Mouse (Mus musculus) hindbrain, embryonic 10.5 days (tissue): ENCODE results near the gene Hagh. TPM values are rescaled to one million over a fixed set of nuclear protein-coding genes. Genes with fewer than 3 reads are reported as not detected.

Experiments
- DNase-seq: peaks from one replicate; pipeline ENCODE4 v3.0.0-alpha.2; 2017; ENCODE audit warnings: low spot score
- H3K27ac ChIP-seq: fragments of 300-500 bp; sonication (generic); 2 replicates; pipeline ENCODE4 v1.5.1; 2016; ENCODE audit warnings: mild to moderate bottlenecking, moderate library complexity
- H3K27me3 ChIP-seq: fragments of 300-500 bp; sonication (generic); 2 replicates; pipeline ENCODE4 v1.6.1; 2016; ENCODE audit warnings: mild to moderate bottlenecking; ENCODE audit not compliant: poor library complexity, insufficient read depth, severe bottlenecking
- H3K36me3 ChIP-seq: fragments of 300-500 bp; sonication (generic); 2 replicates; pipeline ENCODE4 v1.6.1; 2016; ENCODE audit warnings: mild to moderate bottlenecking, moderate library complexity
- H3K4me1 ChIP-seq: fragments of 300-500 bp; sonication (generic); replicated peaks from 2 replicates; pipeline ENCODE4 v1.6.1; 2016; ENCODE audit warnings: mild to moderate bottlenecking
- H3K4me3 ChIP-seq: fragments of 300-500 bp; sonication (generic); 2 replicates; pipeline ENCODE4 v1.5.1; 2016; ENCODE audit warnings: mild to moderate bottlenecking, moderate library complexity
- H3K9me3 ChIP-seq: fragments of 300-500 bp; sonication (generic); 2 replicates; pipeline ENCODE4 v1.6.1; 2016; ENCODE audit warnings: mild to moderate bottlenecking, moderate library complexity
- WGBS: fragments of 180-500 bp; shearing (Covaris S2); methylation state at CpG from one replicate; pipeline ENCODE4 v1.1.7; 2016; 5-methylcytosine and 5-hydroxymethylcytosine counted together
- polyA plus RNA-seq: library from polyadenylated mRNA; unstranded; fragments of >200 nt; fragmentation: Nextera tagmentation; extraction: Ambion mirVana; gene quantifications from 2 replicates; pipeline ENCODE4 v1.2.1, GENCODE M21; 2016

Gene Hagh
- polyA plus RNA-seq, 1 experiment from 2014 or later = 34.3 TPM

DNA sequence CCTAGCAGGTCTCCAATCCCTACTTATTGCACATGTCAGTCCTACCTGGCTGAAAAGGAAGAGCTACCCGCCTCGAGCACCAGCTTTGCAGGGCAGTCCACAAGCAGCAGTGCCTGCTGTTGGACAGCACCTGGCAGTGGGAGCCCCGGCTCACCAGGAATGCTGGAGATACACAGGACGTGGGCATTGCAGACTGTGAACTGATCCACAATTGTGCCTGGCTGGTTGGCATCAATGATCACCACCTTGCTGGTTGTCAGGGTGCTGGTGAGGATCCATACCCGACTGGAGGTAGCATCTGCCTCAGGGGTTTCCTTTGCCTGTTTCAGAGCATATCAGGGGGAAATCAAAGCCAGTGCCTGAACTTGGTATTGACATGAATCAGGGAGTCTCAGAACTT is 62.2 kb downstream of the Hagh start:
- Histone ChIP-seq H3K27ac (no peak overlapping the region), H3K27me3 (no peaks in the 10 kb centered on the region), H3K4me1 (peaks cover 15% of the 10 kb centered on the region), H3K36me3 (peaks cover 100% of the 10 kb centered on the region), H3K9me3 (no peaks in the 10 kb centered on the region), H3K4me3 (no peak overlapping the region)
- 91% methylated on average over 5 of the region's 5 CpGs for WGBS
- no peak for DNase-seq

DNA sequence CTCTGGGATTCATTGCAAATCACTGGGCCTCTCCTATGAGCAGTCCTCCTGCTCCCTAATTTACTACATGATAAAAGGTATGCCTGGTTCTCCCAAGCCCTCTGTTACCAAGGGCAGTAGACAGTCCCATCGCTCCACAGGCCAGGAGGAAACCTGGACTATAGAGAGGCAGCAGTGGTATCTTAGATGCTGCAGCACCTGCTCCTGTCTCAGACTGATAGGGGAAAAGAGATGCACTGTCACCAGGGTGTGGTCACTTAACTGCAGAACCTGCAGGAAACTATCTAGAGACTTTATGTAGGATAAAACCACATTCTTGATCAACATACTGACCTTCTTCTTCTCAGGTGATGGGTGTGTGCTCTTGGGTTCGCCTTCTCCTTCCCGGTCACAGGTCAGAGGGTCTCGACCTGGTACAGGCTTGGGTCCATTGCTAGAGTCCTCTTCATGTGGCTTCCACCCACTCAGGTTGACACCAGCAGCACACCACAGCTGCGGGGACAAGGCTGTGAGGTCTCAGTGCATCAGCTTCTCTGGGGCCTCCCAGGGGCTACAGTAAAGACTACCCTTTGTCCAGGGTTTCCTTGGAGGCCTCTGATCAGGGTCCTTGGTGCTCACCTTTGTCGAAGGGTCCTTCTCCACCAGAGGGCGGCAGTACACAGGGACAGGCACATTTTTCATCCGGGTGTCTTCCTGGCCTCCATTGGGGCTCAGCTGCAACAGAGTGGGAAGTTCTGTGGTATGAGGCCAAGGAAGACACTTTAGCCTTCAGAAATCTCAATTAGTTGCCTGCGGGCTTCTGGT is 62.9 kb downstream of the Hagh start:
- no peak overlapping the region for H3K4me3 ChIP-seq
- peak overlapping the region; percentile 35; the same call in 1 of the 2 replicates for H3K27ac ChIP-seq
- 68% methylated on average over 9 of the region's 9 CpGs for WGBS
- no peak for DNase-seq
- H3K9me3 ChIP-seq = no peaks in the 10 kb centered on the region
- H3K36me3 ChIP-seq = peaks cover 100% of the 10 kb centered on the region
- H3K4me1 ChIP-seq = peaks cover 8% of the 10 kb centered on the region
- no peaks in the 10 kb centered on the region for H3K27me3 ChIP-seq

DNA sequence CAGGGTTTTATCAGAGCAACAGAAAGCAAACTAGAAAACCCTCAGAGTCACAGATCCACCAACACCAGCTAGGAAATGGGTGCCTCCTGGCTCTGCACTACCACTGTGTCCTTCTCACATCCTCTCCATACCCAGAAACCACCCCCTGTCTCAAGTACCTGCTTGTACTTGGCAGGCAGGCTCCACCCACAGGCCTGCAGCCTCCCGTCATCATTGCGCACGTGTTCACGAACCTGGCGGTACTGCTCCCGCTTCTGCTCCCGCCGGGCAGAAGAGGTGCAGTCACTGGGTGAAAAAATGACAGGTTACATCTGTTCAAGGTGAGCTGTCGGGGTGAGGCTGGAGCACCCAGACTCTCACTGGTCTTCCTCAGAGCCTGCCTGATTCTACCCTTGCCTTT is 63.8 kb downstream of the Hagh start:
- no peaks in the 10 kb centered on the region for H3K9me3 ChIP-seq
- H3K36me3 ChIP-seq = peaks cover 100% of the 10 kb centered on the region
- no peak for DNase-seq
- H3K27ac ChIP-seq = no peak overlapping the region
- H3K4me3 ChIP-seq = no peak overlapping the region
- H3K4me1 ChIP-seq = no peaks in the 10 kb centered on the region
- 93% methylated on average over 9 of the region's 9 CpGs for WGBS
- no peaks in the 10 kb centered on the region for H3K27me3 ChIP-seq

DNA sequence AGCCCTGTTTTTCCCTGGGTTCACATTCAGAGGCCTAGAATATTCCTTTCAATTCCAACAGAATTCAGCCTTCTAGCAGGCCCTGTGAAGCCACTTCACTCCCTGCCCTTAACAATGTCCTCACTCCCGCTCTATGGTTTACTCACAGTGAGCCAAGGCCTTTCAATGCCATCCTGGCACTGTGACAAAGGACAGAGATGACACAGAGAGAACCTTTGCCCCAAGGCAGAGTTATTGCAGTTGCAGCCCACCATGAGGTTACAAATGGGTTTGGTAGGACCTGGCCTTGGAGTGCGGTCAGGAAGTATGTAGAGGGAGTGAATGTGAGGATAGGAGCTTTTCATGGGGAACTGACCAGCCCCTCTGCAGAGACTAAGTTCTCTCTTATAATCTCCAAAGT is 67.6 kb downstream of the Hagh start:
- no peaks in the 10 kb centered on the region for H3K4me1 ChIP-seq
- 96% methylated on average over 2 of the region's 2 CpGs for WGBS
- no peak overlapping the region for H3K27ac ChIP-seq
- H3K27me3 ChIP-seq = no peaks in the 10 kb centered on the region
- peaks cover 100% of the 10 kb centered on the region for H3K36me3 ChIP-seq
- H3K4me3 ChIP-seq = no peak overlapping the region
- DNase-seq = no peak
- H3K9me3 ChIP-seq = no peaks in the 10 kb centered on the region

DNA sequence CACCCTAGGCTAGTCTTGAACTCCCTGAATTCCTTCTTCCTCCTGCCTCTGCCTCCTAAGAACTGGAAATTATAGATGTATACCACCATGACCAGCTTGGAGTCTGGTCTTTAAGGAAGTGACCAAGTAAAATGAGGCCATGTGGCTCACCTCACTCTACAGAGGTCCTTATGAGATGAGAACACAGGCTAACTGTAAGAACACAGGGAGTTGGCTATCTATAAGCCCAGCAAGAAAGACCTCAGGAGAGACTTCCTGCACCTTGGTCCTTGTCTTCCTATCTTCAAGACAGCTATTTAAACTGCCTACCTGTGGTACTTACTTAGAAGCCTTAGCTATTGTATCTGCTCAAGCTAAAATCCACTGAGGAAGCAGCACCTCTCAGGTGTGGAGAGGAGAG is 74.0 kb downstream of the Hagh start:
- H3K4me1 ChIP-seq = no peaks in the 10 kb centered on the region
- H3K4me3 ChIP-seq = no peak overlapping the region
- no peaks in the 10 kb centered on the region for H3K27me3 ChIP-seq
- no peaks in the 10 kb centered on the region for H3K9me3 ChIP-seq
- H3K27ac ChIP-seq = no peak overlapping the region
- DNase-seq = no peak
- peaks cover 100% of the 10 kb centered on the region for H3K36me3 ChIP-seq

Other genes with a start within 250 kb of the Hagh start
- gene Tsc2, start 207.5 kb upstream of the Hagh start, polyA plus RNA-seq = 64.1 and 86.9 TPM in 2 replicates
- 19.9 and 27.1 TPM in 2 replicates for gene Nthl1, start 207.5 kb upstream of the Hagh start, polyA plus RNA-seq
- 34.2 and 39.2 TPM in 2 replicates for gene Slc9a3r2, start 189.8 kb upstream of the Hagh start, polyA plus RNA-seq
- gene Npw, start 181.7 kb upstream of the Hagh start, polyA plus RNA-seq = not detected in 2 replicates
- gene Zfp598, start 170.5 kb upstream of the Hagh start, polyA plus RNA-seq = 26.2 and 28.6 TPM in 2 replicates
- gene Syngr3, start 150.2 kb upstream of the Hagh start, polyA plus RNA-seq = 9.2 and 15.1 TPM in 2 replicates
- 49.7 and 50.9 TPM in 2 replicates for gene Gfer, start 144.0 kb upstream of the Hagh start, polyA plus RNA-seq
- gene Noxo1, start 143.9 kb upstream of the Hagh start, polyA plus RNA-seq = 1.5 and 1.8 TPM in 2 replicates
- 133 and 140 TPM in 2 replicates for gene Tbl3, start 132.5 kb upstream of the Hagh start, polyA plus RNA-seq
- gene Rnf151, start 122.1 kb upstream of the Hagh start, polyA plus RNA-seq = 0.22 TPM in 2 replicates
- 1,403 and 1,781 TPM in 2 replicates for gene Rps2, start 122.0 kb upstream of the Hagh start, polyA plus RNA-seq
- 212 and 240 TPM in 2 replicates for gene Ndufb10, start 115.7 kb upstream of the Hagh start, polyA plus RNA-seq
- not detected in 2 replicates for gene Rpl3l, start 112.3 kb upstream of the Hagh start, polyA plus RNA-seq
- gene Msrb1, start 103.5 kb upstream of the Hagh start, polyA plus RNA-seq = 21.4 and 23.4 TPM in 2 replicates
- 1.5 and 2.0 TPM in 2 replicates for gene Hs3st6, start 87.2 kb upstream of the Hagh start, polyA plus RNA-seq
- 0.10 TPM in 1 of 2 replicates, not detected in the other for gene Meiob, start 35.9 kb upstream of the Hagh start, polyA plus RNA-seq
- gene Fahd1, start 10.2 kb downstream of the Hagh start, polyA plus RNA-seq = 18.4 and 20.7 TPM in 2 replicates
- 0.58 and 0.65 TPM in 2 replicates for gene Igfals, start 25.9 kb downstream of the Hagh start, polyA plus RNA-seq
- gene Nubp2, start 46.2 kb downstream of the Hagh start, polyA plus RNA-seq = 90.0 and 95.5 TPM in 2 replicates
- 48.9 and 53.4 TPM in 2 replicates for gene Spsb3, start 46.5 kb downstream of the Hagh start, polyA plus RNA-seq
- 30.8 and 36.3 TPM in 2 replicates for gene Eme2, start 54.9 kb downstream of the Hagh start, polyA plus RNA-seq
- gene Mrps34, start 55.0 kb downstream of the Hagh start, polyA plus RNA-seq = 96.7 and 102 TPM in 2 replicates
- 44.7 and 46.5 TPM in 2 replicates for gene Nme3, start 56.4 kb downstream of the Hagh start, polyA plus RNA-seq
- gene Mapk8ip3, start 96.8 kb downstream of the Hagh start, polyA plus RNA-seq = 51.4 and 61.7 TPM in 2 replicates
- 358 and 426 TPM in 2 replicates for gene Jpt2, start 120.5 kb downstream of the Hagh start, polyA plus RNA-seq
- gene Cramp1l, start 175.6 kb downstream of the Hagh start, polyA plus RNA-seq = 7.9 and 9.1 TPM in 2 replicates
- 25.1 and 31.7 TPM in 2 replicates for gene Ift140, start 175.9 kb downstream of the Hagh start, polyA plus RNA-seq
- 13.0 and 13.7 TPM in 2 replicates for gene Tmem204, start 243.4 kb downstream of the Hagh start, polyA plus RNA-seq